Mouse (Mus musculus): ENCODE data around the gene Rpl5.

DNA sequence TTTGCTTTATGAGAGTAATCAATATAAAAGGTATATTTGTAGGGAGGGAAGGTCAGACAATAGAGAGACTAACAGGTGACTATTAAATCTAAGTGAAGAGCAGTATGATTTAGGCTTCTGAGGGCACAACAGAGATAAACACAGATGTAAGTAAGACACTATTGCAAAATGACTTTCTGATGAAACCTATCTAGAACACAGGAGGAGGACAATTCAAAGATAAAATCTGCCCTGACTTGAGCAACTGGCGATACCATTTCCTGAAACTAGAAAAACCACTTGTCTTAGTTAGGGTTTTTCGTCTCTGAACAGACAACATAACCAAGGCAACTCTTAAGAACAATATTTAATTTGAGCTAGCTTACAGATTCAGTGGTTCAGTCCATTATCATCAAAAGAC is 44.8 kb upstream of the Rpl5 start:
- TF ChIP-seq TAL1 (IDR thresholded peaks at IDR 0.05; ENCODE audit: low read length) (no peak), GATA1 (IDR thresholded peaks at IDR 0.05; ENCODE audit: low read length) (no peak)

Data from erythroblast, embryonic 14.5 days (primary cell).